Mouse (Mus musculus) forebrain, embryonic 12.5 days (tissue): ENCODE results near the gene Mosmo. TPM values are rescaled to one million over a fixed set of nuclear protein-coding genes. Genes with fewer than 3 reads are reported as not detected.

Source experiments
- ATAC-seq: fragments of 200-750 bp; cut with Nextera tagmentation; 2 replicates; pipeline ENCODE4 v1.8.0; 2017; ENCODE audit warnings: moderate TSS enrichment; ENCODE audit not compliant: low FRiP score
- H3K27ac ChIP-seq: fragments of 300-500 bp; sonication (generic); 2 replicates; pipeline ENCODE4 v1.5.1; 2016; ENCODE audit warnings: mild to moderate bottlenecking
- H3K27me3 ChIP-seq: fragments of 300-500 bp; sonication (generic); 2 replicates; pipeline ENCODE4 v1.6.1; 2016; ENCODE audit warnings: mild to moderate bottlenecking
- H3K36me3 ChIP-seq: fragments of 300-500 bp; sonication (generic); replicated peaks from 2 replicates; pipeline ENCODE4 v1.6.1; 2016; ENCODE audit warnings: mild to moderate bottlenecking
- H3K4me1 ChIP-seq: fragments of 300-500 bp; sonication (generic); 2 replicates; pipeline ENCODE4 v1.6.1; 2016
- H3K4me2 ChIP-seq: fragments of 300-500 bp; sonication (generic); 2 replicates; pipeline ENCODE4 v1.6.1; 2016; ENCODE audit warnings: mild to moderate bottlenecking, moderate library complexity
- H3K4me3 ChIP-seq: fragments of 300-500 bp; sonication (generic); replicated peaks from 2 replicates; pipeline ENCODE4 v1.5.1; 2016; ENCODE audit warnings: mild to moderate bottlenecking
- H3K9ac ChIP-seq: fragments of 300-500 bp; sonication (generic); 2 replicates; pipeline ENCODE4 v1.6.1; 2016; ENCODE audit warnings: mild to moderate bottlenecking
- H3K9me3 ChIP-seq: fragments of 300-500 bp; sonication (generic); 2 replicates; pipeline ENCODE4 v1.6.1; 2016
- WGBS: fragments of 180-500 bp; shearing (Covaris S2); methylation state at CpG from one replicate; pipeline ENCODE4 v1.1.7; 2016; 5-methylcytosine and 5-hydroxymethylcytosine counted together
- polyA plus RNA-seq: library from polyadenylated mRNA; unstranded; fragments of >200 nt; fragmentation: Nextera tagmentation; extraction: Ambion mirVana; gene quantifications from 2 replicates; pipeline ENCODE4 v1.2.1, GENCODE M21; 2016

Mosmo gene
- polyA plus RNA-seq, 1 experiment from 2014 or later: 18.1 TPM

GRCm38 (mm10) chr7:120743366-120744351, 66.2 kb downstream of the Mosmo start:
- no peak overlapping the region for H3K4me3 ChIP-seq
- ATAC-seq: peak; percentile 69
- WGBS: 61% methylated on average over 14 of the region's 14 CpGs

GRCm38 (mm10) chr7:120744606-120745005, 67.2 kb downstream of the Mosmo start:
- no peak overlapping the region for H3K4me3 ChIP-seq
- ATAC-seq: no peak
- no peak overlapping the region for H3K27ac ChIP-seq
- no peaks in the 10 kb centered on the region for H3K9me3 ChIP-seq
- 89% methylated on average over 6 of the region's 6 CpGs for WGBS
- peaks cover 14% of the 10 kb centered on the region for H3K4me1 ChIP-seq
- H3K4me2 ChIP-seq: no peak overlapping the region
- no peaks in the 10 kb centered on the region for H3K36me3 ChIP-seq
- H3K27me3 ChIP-seq: no peaks in the 10 kb centered on the region
- H3K9ac ChIP-seq: no peak overlapping the region

More at GRCm38 (mm10) chr7:120743366-120744351, 66.2 kb downstream of the Mosmo start:
- H3K27me3 ChIP-seq: no peaks in the 10 kb centered on the region
- H3K36me3 ChIP-seq: no peaks in the 10 kb centered on the region
- H3K4me1 ChIP-seq: peaks cover 19% of the 10 kb centered on the region
- H3K27ac ChIP-seq: no peak overlapping the region
- no peak overlapping the region for H3K4me2 ChIP-seq
- no peaks in the 10 kb centered on the region for H3K9me3 ChIP-seq
- no peak overlapping the region for H3K9ac ChIP-seq

GRCm38 (mm10) chr7:120746029-120746428, 68.6 kb downstream of the Mosmo start:
- Histone ChIP-seq H3K9ac (no peak overlapping the region), H3K9me3 (no peaks in the 10 kb centered on the region), H3K4me2 (no peak overlapping the region), H3K4me3 (no peak overlapping the region), H3K27me3 (no peaks in the 10 kb centered on the region), H3K4me1 (peaks cover 8% of the 10 kb centered on the region), H3K36me3 (no peaks in the 10 kb centered on the region), H3K27ac (no peak overlapping the region)
- ATAC-seq: no peak
- WGBS: 80% methylated on average over 3 of the region's 3 CpGs

GRCm38 (mm10) chr7:120746821-120747220, 69.4 kb downstream of the Mosmo start:
- no peak overlapping the region for H3K9ac ChIP-seq
- H3K4me1 ChIP-seq: peaks cover 8% of the 10 kb centered on the region
- H3K27ac ChIP-seq: no peak overlapping the region
- H3K4me3 ChIP-seq: no peak overlapping the region
- H3K27me3 ChIP-seq: no peaks in the 10 kb centered on the region
- no peak overlapping the region for H3K4me2 ChIP-seq
- 92% methylated on average over 5 of the region's 5 CpGs for WGBS
- H3K36me3 ChIP-seq: no peaks in the 10 kb centered on the region
- no peak for ATAC-seq
- no peaks in the 10 kb centered on the region for H3K9me3 ChIP-seq

- no peak overlapping the region for H3K4me3 ChIP-seq
- H3K9ac ChIP-seq: no peak overlapping the region
- H3K4me1 ChIP-seq: peaks cover 7% of the 10 kb centered on the region
- H3K9me3 ChIP-seq: no peaks in the 10 kb centered on the region
- H3K27me3 ChIP-seq: no peaks in the 10 kb centered on the region
- no peak for ATAC-seq
- no peaks in the 10 kb centered on the region for H3K36me3 ChIP-seq
- no peak overlapping the region for H3K4me2 ChIP-seq
- no peak overlapping the region for H3K27ac ChIP-seq
Measured at GRCm38 (mm10) chr7:120748478-120748877, 71.1 kb downstream of the Mosmo start.

- no peak overlapping the region for H3K27ac ChIP-seq
- no peak overlapping the region for H3K4me2 ChIP-seq
- ATAC-seq: no peak
- no peak overlapping the region for H3K9ac ChIP-seq
- H3K27me3 ChIP-seq: no peaks in the 10 kb centered on the region; the same call in 1 of the 2 replicates
- no peaks in the 10 kb centered on the region for H3K9me3 ChIP-seq
- no peaks in the 10 kb centered on the region for H3K4me1 ChIP-seq
- no peaks in the 10 kb centered on the region for H3K36me3 ChIP-seq
- H3K4me3 ChIP-seq: no peak overlapping the region
Measured at GRCm38 (mm10) chr7:120751330-120751729, 73.9 kb downstream of the Mosmo start.

GRCm38 (mm10) chr7:120751906-120752305, 74.5 kb downstream of the Mosmo start:
- ATAC-seq: no peak
- H3K27ac ChIP-seq: no peak overlapping the region
- no peak overlapping the region for H3K9ac ChIP-seq
- H3K4me1 ChIP-seq: no peaks in the 10 kb centered on the region
- H3K27me3 ChIP-seq: no peaks in the 10 kb centered on the region; the same call in 1 of the 2 replicates
- H3K4me2 ChIP-seq: no peak overlapping the region
- WGBS: 83% methylated on average over 7 of the region's 7 CpGs
- no peaks in the 10 kb centered on the region for H3K9me3 ChIP-seq
- no peaks in the 10 kb centered on the region for H3K36me3 ChIP-seq
- no peak overlapping the region for H3K4me3 ChIP-seq

GRCm38 (mm10) chr7:120754671-120755070, 77.3 kb downstream of the Mosmo start:
- Histone ChIP-seq H3K36me3 (no peaks in the 10 kb centered on the region), H3K27me3 (no peaks in the 10 kb centered on the region; the same call in 1 of the 2 replicates), H3K4me3 (no peak overlapping the region), H3K27ac (no peak overlapping the region), H3K4me1 (no peaks in the 10 kb centered on the region), H3K9ac (no peak overlapping the region), H3K9me3 (no peaks in the 10 kb centered on the region), H3K4me2 (no peak overlapping the region)
- ATAC-seq: peak; percentile 73
- WGBS: 5% methylated on average over 5 of the region's 5 CpGs

GRCm38 (mm10) chr7:120767369-120767768, 90.0 kb downstream of the Mosmo start:
- H3K27ac ChIP-seq: no peak overlapping the region

GRCm38 (mm10) chr7:120771389-120771788, 94.0 kb downstream of the Mosmo start:
- Histone ChIP-seq H3K36me3 (no peaks in the 10 kb centered on the region), H3K4me3 (no peak overlapping the region), H3K9me3 (no peaks in the 10 kb centered on the region), H3K27me3 (no peaks in the 10 kb centered on the region), H3K4me1 (peaks cover 10% of the 10 kb centered on the region), H3K27ac (no peak overlapping the region), H3K9ac (no peak overlapping the region), H3K4me2 (no peak overlapping the region)
- 65% methylated on average over 1 of the region's 1 CpGs for WGBS
- ATAC-seq: no peak

More at GRCm38 (mm10) chr7:120767369-120767768, 90.0 kb downstream of the Mosmo start:
- Histone ChIP-seq H3K9ac (no peak overlapping the region), H3K4me3 (no peak overlapping the region), H3K27me3 (no peaks in the 10 kb centered on the region), H3K4me2 (no peak overlapping the region), H3K36me3 (no peaks in the 10 kb centered on the region), H3K9me3 (no peaks in the 10 kb centered on the region), H3K4me1 (peaks cover 10% of the 10 kb centered on the region)
- ATAC-seq: no peak
- 0% methylated on average over 1 of the region's 1 CpGs for whole genome bisulfite sequencing

- no peak overlapping the region for H3K9ac ChIP-seq
- no peaks in the 10 kb centered on the region for H3K4me1 ChIP-seq
- no peak overlapping the region for H3K27ac ChIP-seq
- no peak for ATAC-seq
- H3K4me2 ChIP-seq: no peak overlapping the region
- no peaks in the 10 kb centered on the region for H3K27me3 ChIP-seq
- 72% methylated on average over 2 of the region's 2 CpGs for WGBS
- H3K9me3 ChIP-seq: no peaks in the 10 kb centered on the region
- H3K4me3 ChIP-seq: no peak overlapping the region
- no peaks in the 10 kb centered on the region for H3K36me3 ChIP-seq
Measured at GRCm38 (mm10) chr7:120778012-120778411, 100.6 kb downstream of the Mosmo start.
